Mouse (Mus musculus): ENCODE results near the gene Ocrl. TPM values are rescaled to one million over a fixed set of nuclear protein-coding genes. Genes with fewer than 3 reads are reported as not detected.

Gene Ocrl
- total RNA-seq (2021) = 10 to 100 TPM; 13.4 to 15.5 TPM
- long read RNA-seq, experiment 1, partial matches to known transcripts = 0 of 4 reads
- long read RNA-seq, experiment 1, other reads (novel, unspliced or antisense) = 4 of 4 reads
- long read RNA-seq, experiment 2, partial matches to known transcripts = 1 of 3 reads
- long read RNA-seq, experiment 2, other reads (novel, unspliced or antisense) = 2 of 3 reads

DNA sequence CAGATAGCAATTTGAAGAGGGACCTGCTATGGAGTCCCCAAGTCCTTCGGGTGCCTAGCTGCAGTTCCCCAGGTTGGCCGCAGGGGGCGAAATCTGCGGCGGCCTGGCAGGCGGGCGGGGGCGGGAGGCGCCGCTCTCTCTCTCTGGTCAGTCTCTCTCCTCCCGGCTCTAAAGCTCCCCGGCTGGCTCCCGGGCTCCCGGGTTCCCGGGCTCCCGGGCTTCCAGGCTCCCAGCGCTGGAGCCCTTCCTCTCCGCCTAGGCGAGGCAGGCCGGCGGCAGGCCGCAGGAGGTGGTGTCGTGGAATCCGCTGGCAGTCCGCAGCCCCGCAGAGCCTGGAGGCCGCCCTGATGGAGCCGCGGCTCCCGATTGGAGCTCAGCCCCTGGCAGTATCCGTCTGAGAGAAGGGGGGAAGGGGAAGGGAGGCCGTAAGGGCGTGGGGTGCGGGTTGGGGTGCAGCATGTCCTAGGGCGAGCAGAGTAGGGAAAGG, at the start of gene Ocrl:
Ocrl (plus strand) TSS at position 82 of the 487 bp plus-strand sequence.
- peak; percentile 76 to 80 for DNase-seq
- intact Hi-C loops (cut with DNase I) = no loop called here

DNA sequence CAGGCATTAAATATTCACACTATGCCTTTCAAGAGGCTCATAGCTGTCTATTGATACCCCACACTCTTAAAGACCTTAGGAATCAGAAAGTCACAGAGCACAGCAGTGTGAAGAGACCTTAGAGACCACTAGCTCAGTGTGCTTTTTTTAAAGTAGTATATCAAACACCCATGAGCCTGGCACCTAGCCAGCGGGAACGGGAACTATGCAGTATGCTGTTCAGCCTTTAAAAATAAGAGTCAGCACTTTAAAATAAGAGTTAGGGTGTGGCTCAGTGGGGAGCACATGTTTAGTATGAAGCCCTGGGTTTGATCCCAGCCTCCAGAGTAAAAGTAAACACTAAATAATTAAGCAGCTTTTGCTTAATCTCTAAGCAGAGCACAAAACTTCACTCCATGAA, 32.1 kb upstream of the Ocrl start:
- peak; percentile 33 to 52 for DNase-seq
- intact Hi-C loops (cut with DNase I) = no loop called here

DNA sequence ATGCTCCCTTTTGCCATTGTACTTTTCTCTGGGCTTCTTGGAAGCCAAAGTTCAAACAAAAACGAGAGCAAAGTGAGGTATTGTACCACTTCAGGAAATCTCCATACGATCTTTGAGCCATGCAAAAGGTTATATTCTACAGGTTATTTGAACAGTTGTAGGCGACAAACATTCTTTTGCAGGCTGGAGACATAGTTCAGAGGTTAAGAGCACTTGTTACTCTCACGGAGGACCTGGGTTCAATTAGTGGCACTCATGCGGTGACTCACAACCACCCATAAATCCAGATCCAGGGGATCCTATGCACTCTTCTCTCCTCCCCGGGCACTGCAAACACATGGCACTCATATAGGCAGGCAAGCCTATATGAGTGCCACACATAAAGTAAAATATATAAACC, 29.4 kb upstream of the Ocrl start:
- DNase-seq = no peak
- intact Hi-C loops (cut with DNase I) = no loop called here

GRCm38 (mm10) chrX:47887401-47887800, 24.8 kb upstream of the Ocrl start:
- intact Hi-C loops (cut with DNase I) = no loop called here
- DNase-seq = no peak

- intact Hi-C loops (cut with DNase I) = no loop called here
- no peak for DNase-seq
Measured at GRCm38 (mm10) chrX:47891243-47891906, 20.8 kb upstream of the Ocrl start.

DNA sequence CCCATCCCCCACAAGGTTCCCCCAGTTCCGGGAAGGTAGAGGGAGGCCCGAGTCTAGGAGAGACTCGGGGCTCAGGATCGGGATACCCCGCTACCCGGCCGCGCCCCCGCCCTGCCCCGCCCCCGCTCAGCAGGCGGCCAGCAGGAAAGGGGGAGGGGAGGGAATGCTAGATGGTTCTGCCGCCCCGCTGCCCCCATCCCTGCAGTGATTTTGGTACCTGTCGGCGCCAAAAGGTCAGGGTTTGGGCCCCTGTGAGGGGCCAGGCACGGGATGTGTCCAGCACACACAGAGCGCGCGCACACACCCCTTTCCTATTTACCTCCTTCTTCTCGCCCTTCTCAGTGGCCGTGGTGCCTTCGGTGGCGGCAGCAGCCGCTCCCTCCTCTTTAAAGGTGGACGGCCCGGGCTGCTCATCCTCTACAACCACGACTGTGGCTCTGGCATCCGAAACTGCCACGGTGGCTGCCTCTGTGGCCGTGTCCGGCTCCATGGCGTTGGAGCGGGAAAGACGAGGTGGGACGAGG, 20.2 kb upstream of the Ocrl start:
- intact Hi-C loops (cut with DNase I) = no loop called here
- peak; percentile 3 to 7 for DNase-seq

- intact Hi-C loops (cut with DNase I) = no loop called here
- peak in 1 of 2 experiments; percentile 1 for DNase-seq
Measured at GRCm38 (mm10) chrX:47892431-47893024, 19.7 kb upstream of the Ocrl start, which contains the start of gene Smarca1. Smarca1 (minus strand) TSS chrX:47892974.

GRCm38 (mm10) chrX:47912904-47913542, 836 bp downstream of the Ocrl start:
- intact Hi-C loops (cut with DNase I) = no loop called here
- peak in 1 of 2 experiments; percentile 3 for DNase-seq

DNA sequence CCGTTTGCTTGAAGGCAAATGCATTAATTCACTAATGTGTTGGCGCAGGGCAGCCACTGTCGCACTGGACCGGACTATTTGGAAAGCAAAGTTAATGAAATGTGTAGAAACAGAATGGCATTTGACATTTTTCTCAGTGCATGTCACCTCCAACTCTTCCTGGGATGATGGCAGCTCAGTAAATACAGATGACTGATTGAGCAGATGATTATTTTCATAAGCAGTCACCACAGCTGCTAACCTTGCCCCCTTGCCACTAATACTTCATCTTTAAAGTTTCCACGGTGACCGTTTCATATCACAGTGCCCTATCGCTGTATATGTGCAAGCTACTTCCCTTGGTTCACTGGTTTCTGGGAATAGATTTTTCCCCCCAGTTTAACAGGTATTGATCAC, 1.4 kb downstream of the Ocrl start:
- DNase-seq = no peak
- intact Hi-C loops (cut with DNase I) = no loop called here

DNA sequence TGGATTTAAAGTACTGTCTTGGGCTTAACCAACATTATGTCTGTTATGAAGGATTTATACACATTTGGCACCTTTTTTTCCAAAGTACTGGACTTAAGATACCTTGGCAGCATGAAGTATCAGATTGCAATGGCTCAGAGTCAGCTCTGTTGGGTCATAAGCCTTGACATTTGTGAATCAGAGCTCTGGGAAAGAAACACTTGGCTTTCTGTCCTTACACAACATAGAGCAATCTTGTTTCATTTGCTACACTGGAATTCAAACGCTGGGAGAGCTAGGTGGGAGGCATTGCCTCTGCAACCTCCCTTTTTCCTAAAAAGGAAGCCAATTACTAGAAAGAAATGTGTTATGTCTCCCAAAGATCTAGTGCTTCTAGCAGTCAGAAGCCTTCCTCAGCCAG, 4.6 kb downstream of the Ocrl start:
- no peak for DNase-seq
- intact Hi-C loops (cut with DNase I) = no loop called here

- intact Hi-C loops (cut with DNase I) = no loop called here
- DNase-seq = no peak
Measured at GRCm38 (mm10) chrX:47920541-47920940, 8.4 kb downstream of the Ocrl start.

DNA sequence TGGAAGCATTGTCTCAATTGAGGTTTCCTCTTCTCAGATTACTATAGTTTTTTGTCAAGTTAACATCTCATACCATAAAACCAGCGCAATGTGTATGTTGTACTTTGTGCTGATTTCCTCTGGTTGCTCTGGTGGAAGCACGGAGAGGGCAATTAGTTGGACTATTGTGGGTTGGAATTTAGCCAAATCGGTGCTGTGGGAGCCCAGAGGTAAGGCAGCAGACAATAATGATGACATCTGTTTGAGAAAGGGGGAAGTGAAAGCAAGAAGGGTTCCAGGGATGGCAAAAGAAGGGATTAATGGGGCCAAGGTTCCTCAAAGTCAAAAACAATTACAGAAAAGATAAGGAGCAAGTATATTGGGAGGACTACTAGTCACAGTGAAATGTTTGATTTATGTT, 15.8 kb downstream of the Ocrl start:
- intact Hi-C loops (cut with DNase I) = no loop called here

DNA sequence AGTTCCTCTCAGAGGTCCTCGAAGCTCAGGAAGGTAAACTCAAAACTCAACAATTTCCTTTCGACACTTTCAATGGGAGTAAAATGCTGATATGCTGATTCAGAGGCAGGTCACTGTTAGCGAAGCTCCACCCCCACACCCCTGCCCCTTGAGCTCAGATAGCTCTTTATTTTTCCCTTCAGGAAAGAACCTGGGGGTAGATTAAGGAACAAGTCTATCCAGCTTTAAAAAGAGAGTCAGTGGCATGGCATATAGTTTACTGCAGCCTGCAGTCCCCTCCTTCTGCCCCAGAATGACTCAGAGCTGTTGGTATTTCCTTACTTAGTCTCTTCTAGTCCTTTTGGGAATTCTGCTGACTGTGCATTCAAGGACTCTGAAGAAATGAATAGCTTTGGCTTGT, 18.3 kb downstream of the Ocrl start:
- intact Hi-C loops (cut with DNase I) = no loop called here
- no peak for DNase-seq

More for the DNA sequence above, 15.8 kb downstream of the Ocrl start:
- DNase-seq = no peak

DNA sequence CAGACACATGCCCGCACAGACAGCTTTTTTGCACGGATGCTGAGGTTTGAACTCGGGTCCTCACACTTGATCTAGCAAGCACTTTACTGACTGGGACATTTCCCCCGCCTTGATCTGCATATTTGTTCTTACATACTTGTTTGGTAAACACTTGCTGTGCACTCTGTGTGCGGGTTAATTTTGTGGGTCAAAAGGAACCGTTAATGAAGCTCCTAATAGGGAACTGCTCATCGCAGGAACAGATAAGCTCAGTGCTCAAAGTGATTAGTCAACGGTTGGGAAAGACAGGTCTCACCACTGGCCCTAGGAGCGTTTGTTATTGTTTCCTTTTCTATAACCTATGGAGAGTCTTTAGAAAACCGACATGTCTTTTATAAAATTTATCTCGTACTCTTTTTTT, 22.2 kb downstream of the Ocrl start:
- intact Hi-C loops (cut with DNase I) = no loop called here
- no peak for DNase-seq

DNA sequence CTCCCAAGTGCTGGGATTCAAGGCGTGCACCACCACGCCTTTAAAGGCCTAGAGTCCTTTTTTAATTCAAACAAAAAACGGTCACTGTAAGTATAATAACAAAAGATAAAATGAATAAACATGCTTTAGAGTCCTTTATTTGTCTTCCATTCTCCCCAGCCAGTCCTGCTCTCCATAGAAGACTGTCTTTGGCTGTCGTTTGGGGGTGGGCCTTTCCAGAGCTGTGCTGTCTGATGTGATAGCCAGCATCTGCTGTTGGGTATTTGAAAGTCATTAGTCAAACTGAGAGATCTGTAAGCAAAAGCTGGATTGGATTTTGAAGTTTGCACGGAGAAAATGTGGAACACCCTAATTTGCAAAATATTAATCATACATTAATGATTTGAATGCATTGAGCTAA, 24.7 kb downstream of the Ocrl start:
- DNase-seq = no peak
- intact Hi-C loops (cut with DNase I) = no loop called here

GRCm38 (mm10) chrX:47937740-47938139, 25.6 kb downstream of the Ocrl start:
- intact Hi-C loops (cut with DNase I) = no loop called here
- peak; percentile 2 to 26 for DNase-seq

DNA sequence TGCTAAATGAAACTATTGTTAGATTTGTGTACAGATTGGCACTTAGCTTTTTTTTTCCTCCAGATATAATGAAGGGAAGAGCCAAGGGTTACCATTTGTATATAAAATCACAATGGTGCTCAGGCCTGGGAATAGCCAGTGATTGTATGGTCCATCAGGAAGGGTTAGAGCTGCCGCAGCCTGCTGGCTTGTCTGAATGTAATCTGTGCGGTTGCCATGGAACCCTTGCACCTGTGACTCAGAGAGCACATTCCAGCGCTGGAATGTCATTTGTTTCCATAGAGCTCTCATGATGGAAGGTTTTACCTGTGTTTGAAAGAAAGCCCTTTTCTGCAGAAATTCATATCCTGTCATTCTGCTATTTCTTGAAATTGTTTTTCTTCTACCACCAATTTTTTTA, 37.5 kb downstream of the Ocrl start:
- intact Hi-C loops (cut with DNase I) = no loop called here

DNA sequence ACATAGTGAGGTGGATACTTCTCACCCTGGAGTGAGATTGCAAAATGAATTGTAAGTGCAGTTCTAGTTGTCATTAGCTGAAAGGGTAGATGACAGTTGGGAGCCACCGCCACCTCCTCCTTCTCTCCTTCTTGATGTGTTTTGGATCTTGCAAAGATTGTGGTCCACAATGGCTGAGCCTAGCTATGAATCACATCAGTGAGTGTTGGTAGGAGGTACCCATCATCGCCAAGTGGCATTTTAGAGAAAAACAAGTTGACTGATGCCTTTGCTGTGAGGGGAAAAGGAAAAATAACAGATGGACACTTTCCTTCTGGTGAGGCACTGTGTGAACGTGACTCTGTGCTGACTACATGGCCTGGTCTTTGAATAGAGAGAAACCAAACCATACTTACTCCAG, 50.4 kb downstream of the Ocrl start:
- intact Hi-C loops (cut with DNase I) = no loop called here
- no peak for DNase-seq

More for the DNA sequence above, 37.5 kb downstream of the Ocrl start:
- no peak for DNase-seq

GRCm38 (mm10) chrX:47970371-47970770, 58.2 kb downstream of the Ocrl start:
- intact Hi-C loops (cut with DNase I) = no loop called here
- DNase-seq = no peak

DNA sequence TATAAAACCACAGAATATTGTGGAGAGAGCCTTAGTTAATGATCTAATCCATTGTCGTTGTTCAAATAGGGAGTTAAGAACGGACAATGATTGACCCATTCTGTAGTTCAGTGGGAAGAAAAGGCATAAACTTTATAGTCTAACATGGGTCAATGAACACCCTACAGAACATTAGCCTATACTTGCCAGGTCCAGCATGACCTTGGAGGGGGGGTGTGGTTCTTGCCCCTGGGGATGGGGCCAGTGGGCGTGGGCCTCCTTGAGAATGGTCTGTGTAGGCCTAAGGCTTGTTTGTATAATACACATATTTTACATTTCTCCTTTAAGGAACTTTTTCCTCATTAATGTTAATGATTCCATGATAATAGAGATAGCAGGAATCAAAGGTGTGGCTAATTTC, 58.7 kb downstream of the Ocrl start:
- no peak for DNase-seq
- intact Hi-C loops (cut with DNase I) = no loop called here
